Mouse (Mus musculus) frontal cortex, adult 2 months (tissue): ENCODE results near the gene Ttll8. TPM values are rescaled to one million over a fixed set of nuclear protein-coding genes. Genes with fewer than 3 reads are reported as not detected.

Experiments used
- DNase-seq, 2 experiments: peaks; one replicate each; pipeline ENCODE4 v3.0.0; 2022; ENCODE audit warnings: low spot score in 1 of 2; ENCODE audit errors: extremely low spot score in 1 of 2
- polyA plus RNA-seq: library from polyadenylated mRNA; depleted of rRNA; stranded (reverse); fragments of >200 nt; gene quantifications from 2 replicates; pipeline ENCODE4 v1.2.3, GENCODE M21; 2012; rRNA removed

Ttll8 gene
- polyA plus RNA-seq, 1 experiment, result 2.0 TPM

GRCm38 (mm10) chr15:88843486-88844097 lies 110.6 kb downstream of the Ttll8 start:
- no peak for DNase-seq

- no peak for DNase-seq
Measured at GRCm38 (mm10) chr15:88842300-88842673, 111.9 kb downstream of the Ttll8 start.

GRCm38 (mm10) chr15:88841580-88842299 lies 112.5 kb downstream of the Ttll8 start:
- no peak for DNase-seq

GRCm38 (mm10) chr15:88841160-88841559 lies 113.1 kb downstream of the Ttll8 start:
- DNase-seq, result no peak

Other genes starting within 250 kb of the Ttll8 start
- 23.3 and 23.5 TPM in 2 replicates for gene Brd1, start 220.2 kb downstream of the Ttll8 start, polyA plus RNA-seq
- gene Zbed4, start 202.8 kb downstream of the Ttll8 start, polyA plus RNA-seq, result 6.3 and 6.4 TPM in 2 replicates
- gene Alg12, start 135.1 kb downstream of the Ttll8 start, polyA plus RNA-seq, result 15.3 and 15.7 TPM in 2 replicates
- gene Creld2, start 134.8 kb downstream of the Ttll8 start, polyA plus RNA-seq, result 24.1 and 31.2 TPM in 2 replicates
- 13.6 and 22.2 TPM in 2 replicates for gene Pim3, start 92.2 kb downstream of the Ttll8 start, polyA plus RNA-seq
- 149 and 180 TPM in 2 replicates for gene Mlc1, start 24.6 kb upstream of the Ttll8 start, polyA plus RNA-seq
- gene Mov10l1, start 28.5 kb upstream of the Ttll8 start, polyA plus RNA-seq, result not detected in 2 replicates
- gene Panx2, start 105.3 kb upstream of the Ttll8 start, polyA plus RNA-seq, result 91.8 and 100 TPM in 2 replicates
- gene Trabd, start 120.7 kb upstream of the Ttll8 start, polyA plus RNA-seq, result 24.3 and 25.8 TPM in 2 replicates
- gene Selenoo, start 134.7 kb upstream of the Ttll8 start, polyA plus RNA-seq, result 33.1 and 38.3 TPM in 2 replicates
- 37.4 and 39.8 TPM in 2 replicates for gene Tubgcp6, start 168.7 kb upstream of the Ttll8 start, polyA plus RNA-seq
- gene Hdac10, start 174.3 kb upstream of the Ttll8 start, polyA plus RNA-seq, result 24.9 and 28.9 TPM in 2 replicates
- 20.2 and 22.9 TPM in 2 replicates for gene Mapk12, start 186.3 kb upstream of the Ttll8 start, polyA plus RNA-seq
- gene Mapk11, start 195.2 kb upstream of the Ttll8 start, polyA plus RNA-seq, result 53.3 and 61.1 TPM in 2 replicates
- gene Plxnb2, start 226.4 kb upstream of the Ttll8 start, polyA plus RNA-seq, result 65.8 and 72.5 TPM in 2 replicates
- 143 and 146 TPM in 2 replicates for gene Dennd6b, start 242.1 kb upstream of the Ttll8 start, polyA plus RNA-seq